Mouse (Mus musculus) cerebral cortex, adult 2 months (tissue): Measurements from ENCODE around the gene Hist1h2an.

Experiments used
- WGBS: fragments of 180-500 bp; shearing (Covaris S2); methylation state at CpG from one replicate; pipeline ENCODE4 v1.1.7; 2018; 5-methylcytosine and 5-hydroxymethylcytosine counted together

The Hist1h2an gene

DNA sequence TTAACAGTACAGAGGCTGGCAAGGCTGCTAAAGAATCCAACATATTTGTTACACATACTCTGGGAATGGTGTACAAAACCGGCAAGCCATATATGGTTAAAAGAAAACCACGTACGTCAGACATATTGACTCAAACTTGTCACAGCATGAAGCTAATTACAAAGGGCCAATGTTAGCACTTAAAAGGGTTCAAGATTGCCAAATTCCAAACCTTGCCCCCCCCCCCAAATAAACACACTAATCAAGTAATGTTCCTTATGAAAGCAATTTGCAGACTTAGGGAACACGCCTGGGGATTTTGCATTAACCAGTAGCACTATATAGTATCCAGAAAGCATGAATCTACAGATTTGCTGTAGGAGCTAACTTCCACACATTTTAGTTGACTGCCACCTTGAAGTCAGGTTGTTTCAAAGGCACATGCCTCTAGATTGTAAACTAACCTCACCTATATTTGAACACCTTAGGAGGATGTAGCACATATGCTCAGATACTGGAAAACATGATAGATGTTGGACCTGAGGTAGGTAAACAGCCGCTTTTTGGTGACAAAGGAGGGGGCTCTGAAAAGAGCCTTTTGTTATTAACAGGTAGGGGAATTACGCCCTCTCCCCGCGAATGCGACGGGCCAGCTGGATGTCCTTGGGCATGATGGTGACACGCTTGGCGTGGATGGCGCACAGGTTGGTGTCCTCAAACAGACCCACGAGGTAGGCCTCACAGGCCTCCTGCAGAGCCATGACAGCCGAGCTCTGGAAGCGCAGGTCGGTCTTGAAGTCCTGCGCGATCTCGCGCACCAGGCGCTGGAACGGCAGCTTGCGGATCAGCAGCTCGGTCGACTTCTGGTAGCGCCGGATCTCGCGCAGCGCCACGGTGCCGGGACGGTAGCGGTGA, 4.4 kb downstream of the Hist1h2an start:
- WGBS, result 3% methylated on average over 17 of the region's 35 CpGs

DNA sequence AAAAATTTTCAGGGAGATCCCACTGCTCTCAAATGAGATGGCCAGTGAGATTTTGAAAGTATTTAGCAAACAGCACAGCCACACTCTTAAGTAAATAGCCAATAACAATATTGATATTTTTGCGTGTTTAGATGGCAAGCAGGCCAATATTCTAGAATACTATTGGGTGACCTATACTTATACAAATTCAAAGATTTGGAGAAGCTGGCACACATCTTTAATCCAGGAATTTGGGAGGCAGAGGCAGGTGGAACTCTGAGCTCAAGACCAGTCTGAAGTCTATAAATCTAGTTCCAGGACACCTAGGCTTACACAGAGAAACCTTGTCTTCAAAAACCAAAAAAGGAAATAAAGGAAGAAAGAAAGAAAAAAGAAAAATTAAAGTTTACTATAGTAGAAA, 5.4 kb downstream of the Hist1h2an start:
- WGBS, result 95% methylated on average over 1 of the region's 1 CpGs

DNA sequence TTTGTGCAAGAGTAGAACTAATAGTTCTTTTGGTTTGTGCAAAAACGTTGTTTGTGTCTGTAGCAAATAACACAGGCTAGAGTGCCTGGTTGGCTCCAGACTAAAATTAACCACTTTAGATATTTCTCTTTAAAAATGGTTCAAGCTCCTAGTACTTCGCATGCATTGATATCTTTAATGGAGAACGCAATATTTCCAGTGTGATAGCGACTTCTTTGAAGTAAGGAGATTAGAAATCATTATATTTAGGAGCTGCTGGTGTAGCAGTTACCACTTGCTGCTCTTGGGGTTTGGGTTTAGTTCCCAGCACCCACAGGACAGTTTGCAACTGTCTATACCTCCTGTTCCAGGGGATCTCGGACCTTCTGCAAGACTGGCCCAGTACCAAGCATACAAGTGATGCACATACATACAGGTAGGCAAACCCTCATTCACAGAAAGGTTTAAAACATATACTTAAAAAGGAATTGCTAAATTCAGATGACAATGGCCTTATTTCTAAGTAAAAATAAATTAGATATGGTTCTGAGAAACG, 5.9 kb downstream of the Hist1h2an start:
- WGBS, result 53% methylated on average over 6 of the region's 6 CpGs

DNA sequence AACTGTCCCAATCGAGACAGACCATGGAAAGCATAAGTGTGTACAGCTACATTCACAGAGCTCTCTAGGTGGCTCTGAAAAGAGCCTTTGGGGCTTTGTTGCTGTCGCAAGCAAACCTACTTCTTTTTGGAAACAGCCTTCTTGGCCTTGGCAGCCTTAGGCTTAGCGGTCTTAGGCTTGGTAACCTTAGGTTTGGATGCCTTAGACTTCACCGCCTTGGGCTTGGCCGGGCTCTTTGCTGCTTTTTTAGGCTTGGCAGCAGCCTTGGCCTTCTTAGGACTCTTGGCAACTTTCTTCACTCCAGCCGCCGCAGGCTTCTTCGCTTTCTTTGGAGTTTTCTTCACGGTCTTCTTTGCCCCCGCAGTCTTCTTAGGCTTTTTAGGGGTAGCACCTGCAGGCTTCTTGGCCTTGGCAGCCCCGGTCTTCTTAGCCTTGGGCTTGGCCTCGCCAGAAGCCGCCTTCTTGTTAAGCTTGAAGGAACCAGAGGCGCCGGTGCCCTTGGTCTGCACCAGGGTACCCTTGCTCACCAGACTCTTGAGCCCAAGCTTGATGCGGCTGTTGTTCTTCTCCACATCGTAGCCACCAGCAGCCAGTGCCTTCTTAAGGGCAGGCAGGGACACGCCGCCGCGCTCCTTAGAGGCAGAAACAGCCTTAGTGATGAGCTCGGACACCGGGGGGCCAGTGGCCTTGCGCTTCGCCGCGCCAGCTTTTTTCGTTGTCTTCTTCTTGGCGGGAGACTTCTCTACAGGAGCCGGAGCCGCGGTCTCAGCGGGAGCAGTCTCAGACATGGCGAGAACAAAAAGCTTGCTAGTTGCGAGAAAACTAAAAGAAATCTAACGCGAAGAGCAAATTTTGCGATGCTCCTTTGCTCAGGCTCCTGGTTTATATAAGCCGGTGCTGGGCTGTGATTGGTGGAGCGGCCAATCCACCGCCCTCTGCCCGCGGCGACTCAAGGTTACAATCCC, 7.0 kb downstream of the Hist1h2an start, which contains the start of gene Hist1h1b:
Gene Hist1h1b (minus strand): TSS at position 859 of the 965 bp plus-strand sequence.
- WGBS, result under 1% methylated on average over 44 of the region's 44 CpGs

DNA sequence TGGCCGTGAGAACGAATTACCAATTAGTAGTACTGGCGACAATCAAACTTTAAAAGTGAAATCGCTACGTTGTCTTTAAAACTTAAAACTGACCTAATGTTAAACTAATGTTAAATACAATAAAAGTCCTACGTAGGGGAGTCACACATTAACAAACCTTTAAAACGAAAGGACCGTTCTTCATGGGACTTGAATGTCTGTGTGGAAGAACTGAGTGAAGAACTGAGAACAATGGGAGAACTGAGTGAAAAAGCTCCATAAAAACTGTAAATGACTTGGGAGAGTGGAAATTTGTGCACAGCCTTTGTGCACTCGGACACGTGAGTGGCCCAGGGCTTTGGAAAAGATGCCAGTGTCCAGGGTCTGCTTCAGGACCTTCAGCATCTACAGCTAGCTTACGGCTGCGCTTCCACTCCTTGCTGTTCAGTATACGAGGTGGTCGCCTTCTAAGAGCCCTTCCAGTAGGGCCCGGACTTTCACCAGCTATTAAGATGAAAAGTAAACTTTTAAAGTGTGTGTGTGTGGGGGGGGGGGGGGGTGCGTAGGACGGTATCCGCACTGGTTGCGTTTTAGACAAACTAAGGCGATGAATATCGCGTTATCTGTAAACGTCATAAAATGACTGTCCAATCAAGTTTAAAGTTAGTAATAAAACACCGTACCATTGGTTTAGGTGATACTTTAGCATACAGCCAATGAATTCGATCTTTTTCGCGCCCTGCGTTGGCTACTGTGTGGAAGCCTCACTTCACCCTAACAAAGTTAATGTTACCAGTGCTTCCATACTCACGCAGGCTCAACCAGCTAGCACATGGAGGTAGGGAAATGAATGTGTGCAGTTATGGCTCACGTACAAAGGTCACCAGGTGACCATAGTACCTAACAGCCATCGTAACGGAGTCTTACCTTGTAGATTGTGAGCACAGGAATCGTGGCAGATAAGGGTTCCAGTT, 7.9 kb downstream of the Hist1h2an start:
- WGBS, result 2% methylated on average over 33 of the region's 33 CpGs

DNA sequence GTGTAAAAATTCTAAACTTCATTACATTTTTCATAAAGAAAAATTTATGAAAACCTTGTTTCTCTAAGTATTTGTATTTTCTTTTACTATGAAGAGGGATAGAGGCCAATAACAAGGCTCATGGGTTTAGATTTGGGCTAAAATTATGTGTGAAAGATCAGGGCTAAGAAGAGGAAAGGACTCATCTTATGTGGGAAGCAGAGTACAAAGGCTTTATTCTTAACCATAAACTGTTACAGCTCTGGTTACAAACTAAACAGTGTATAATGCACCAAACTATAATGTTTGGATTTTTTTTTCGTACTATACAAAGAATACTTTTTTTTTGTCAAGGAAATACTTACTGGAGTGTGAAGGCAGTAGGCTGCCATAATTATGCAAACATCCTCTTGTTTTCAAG, 31.3 kb downstream of the Hist1h2an start:
- WGBS, result 49% methylated on average over 1 of the region's 1 CpGs

DNA sequence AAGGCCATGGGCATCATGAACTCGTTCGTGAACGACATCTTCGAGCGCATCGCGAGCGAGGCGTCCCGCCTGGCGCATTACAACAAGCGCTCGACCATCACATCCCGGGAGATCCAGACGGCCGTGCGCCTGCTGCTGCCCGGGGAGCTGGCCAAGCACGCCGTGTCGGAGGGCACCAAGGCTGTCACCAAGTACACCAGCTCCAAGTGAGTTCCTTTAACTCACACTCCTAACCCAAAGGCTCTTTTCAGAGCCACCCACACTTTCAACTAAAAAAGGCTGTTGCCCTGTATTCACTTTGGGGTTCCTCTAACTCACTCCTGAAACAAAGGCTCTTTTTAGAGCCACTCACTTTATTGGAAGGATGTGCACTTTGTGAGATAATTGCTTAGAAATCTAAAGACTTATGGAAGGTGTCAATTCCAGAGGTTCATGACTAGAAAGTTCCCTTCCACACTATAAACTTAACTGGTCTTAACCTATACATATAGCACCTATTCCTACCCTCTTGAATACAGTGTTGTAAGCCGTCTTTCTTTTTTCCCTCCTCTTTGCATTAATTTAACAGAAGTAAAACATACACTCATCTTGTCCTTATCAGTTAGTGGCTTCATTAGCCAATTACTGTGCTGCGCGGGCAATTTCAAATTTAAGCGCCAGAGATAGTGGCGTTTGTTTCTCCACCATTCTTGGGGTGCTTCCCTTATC, 32.6 kb downstream of the Hist1h2an start:
- under 1% methylated on average over 15 of the region's 26 CpGs for WGBS

DNA sequence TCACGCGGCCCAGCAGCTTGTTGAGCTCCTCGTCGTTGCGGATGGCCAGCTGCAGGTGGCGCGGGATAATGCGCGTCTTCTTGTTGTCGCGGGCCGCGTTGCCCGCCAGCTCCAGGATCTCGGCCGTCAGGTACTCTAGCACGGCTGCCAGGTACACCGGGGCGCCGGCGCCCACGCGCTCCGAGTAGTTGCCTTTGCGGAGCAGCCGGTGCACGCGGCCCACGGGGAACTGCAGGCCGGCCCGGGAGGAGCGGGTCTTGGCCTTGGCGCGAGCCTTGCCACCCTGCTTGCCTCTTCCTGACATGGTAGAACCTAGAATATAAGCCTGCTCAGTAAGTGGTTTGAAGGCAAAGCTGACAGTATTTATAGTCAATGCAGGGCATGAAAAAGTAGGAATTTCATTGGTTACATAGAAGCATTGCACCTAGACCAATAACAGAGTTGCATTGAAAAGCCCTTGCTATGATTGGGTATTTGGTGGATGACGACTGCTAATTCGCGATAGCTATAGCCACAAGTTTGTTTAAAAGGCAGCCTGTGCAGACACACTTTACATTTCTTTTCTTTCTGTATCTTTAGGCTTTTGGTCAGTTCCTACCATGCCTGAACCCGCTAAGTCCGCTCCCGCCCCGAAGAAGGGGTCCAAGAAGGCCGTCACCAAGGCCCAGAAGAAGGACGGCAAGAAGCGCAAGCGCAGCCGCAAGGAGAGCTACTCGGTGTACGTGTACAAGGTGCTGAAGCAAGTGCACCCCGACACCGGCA, 33.3 kb downstream of the Hist1h2an start, which contains the start of the genes Hist1h2ak and Hist1h2bn:
Gene Hist1h2ak (minus strand): TSS at position 304 of the 762 bp plus-strand sequence.
Gene Hist1h2bn (plus strand): TSS at position 600 of the 762 bp plus-strand sequence.
- 1% methylated on average over 48 of the region's 50 CpGs for WGBS

DNA sequence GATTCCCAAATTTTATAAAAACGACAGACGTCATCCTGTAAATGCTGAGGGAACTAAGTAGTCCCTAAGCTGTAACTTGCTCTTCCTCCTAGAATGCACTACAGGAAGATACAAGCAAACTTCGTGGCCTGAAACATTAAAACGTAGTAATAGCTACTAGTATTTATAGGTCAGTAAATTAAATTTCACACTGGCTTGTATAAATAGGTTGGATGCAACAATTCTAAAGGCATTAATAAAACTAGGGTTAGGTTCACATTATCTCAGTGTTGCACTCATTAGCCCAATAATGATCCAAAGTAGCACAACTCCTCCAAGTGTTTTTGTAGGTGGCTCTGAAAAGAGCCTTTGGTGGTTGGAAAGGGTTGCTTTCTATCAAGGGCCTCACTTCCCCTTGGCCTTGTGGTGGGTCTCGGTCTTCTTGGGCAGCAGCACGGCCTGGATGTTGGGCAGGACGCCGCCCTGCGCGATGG, 33.9 kb downstream of the Hist1h2an start:
- 5% methylated on average over 10 of the region's 10 CpGs for WGBS

DNA sequence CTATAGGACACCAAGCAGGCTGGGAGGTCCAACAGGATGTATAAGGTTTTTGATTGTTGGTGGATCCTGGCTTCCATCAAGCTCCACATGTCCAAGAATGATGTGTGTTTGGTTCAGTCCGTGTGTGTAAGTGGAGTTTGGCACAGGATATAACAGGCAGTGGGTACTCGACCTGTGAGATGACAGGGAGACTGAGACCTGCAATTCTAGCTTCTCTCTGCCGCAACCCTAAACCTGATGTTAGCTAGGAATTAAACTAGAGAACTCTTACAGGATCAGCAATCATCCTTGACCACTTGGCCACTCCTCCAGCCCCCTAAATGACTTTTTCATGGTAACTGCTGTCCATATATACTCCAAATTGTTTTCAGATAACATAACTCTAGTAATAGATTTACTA, 34.7 kb downstream of the Hist1h2an start:
- 49% methylated on average over 3 of the region's 3 CpGs for WGBS

DNA sequence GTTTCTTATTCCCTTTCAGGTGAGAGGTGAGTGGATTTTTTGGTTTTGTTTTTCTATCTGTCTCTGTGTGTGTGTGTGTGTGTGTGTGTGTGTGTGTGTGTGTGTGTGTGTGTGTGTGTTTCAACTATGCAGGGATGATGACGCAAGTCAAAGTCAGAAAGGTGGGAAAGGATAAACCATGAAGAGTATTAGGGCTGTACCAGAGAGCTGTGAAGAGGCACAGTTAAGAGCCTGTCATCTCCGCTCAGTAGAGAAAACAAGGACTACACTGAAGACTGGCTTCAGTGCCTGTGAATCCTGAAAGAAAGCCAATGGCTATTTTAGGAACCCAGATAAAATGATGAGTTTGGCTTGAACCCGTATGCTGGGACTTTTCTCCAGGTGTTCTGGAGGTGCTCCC, 35.2 kb downstream of the Hist1h2an start:
- 73% methylated on average over 3 of the region's 3 CpGs for WGBS

DNA sequence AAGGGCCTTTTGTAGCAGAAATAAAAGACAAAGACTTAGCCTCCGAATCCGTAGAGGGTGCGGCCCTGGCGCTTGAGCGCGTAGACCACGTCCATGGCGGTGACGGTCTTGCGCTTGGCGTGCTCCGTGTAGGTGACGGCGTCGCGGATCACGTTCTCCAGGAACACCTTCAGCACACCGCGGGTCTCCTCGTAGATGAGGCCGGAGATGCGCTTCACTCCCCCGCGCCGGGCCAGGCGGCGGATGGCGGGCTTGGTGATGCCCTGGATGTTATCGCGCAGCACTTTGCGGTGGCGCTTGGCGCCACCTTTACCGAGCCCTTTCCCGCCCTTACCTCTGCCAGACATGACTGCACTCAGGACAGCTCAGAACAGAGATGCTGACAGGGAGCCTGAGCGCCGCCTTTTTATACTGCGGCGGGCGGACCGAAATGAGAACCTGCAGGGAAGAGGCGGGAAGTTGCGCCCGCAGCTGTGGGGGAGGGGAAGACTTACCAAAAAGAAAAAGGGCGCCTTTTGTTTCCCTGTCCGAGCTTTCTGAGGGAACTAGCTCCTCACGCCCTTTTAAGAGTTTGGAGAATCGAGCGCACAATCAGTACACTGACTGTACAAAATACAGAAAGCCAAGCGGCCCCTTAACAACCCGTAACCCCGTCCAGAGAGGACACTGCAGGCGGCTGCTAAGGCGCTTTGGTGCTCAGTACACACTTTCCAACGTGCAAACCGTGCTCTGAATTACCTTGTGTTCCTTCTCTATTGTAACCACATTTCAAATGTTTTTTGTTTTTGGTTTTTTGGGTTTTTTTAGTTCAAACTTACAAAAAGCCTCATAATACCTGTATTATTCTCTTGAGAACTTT, 36.6 kb downstream of the Hist1h2an start, which contains the start of gene Hist1h4k:
Gene Hist1h4k (minus strand): TSS at position 347 of the 859 bp plus-strand sequence.
- WGBS, result under 1% methylated on average over 47 of the region's 56 CpGs

DNA sequence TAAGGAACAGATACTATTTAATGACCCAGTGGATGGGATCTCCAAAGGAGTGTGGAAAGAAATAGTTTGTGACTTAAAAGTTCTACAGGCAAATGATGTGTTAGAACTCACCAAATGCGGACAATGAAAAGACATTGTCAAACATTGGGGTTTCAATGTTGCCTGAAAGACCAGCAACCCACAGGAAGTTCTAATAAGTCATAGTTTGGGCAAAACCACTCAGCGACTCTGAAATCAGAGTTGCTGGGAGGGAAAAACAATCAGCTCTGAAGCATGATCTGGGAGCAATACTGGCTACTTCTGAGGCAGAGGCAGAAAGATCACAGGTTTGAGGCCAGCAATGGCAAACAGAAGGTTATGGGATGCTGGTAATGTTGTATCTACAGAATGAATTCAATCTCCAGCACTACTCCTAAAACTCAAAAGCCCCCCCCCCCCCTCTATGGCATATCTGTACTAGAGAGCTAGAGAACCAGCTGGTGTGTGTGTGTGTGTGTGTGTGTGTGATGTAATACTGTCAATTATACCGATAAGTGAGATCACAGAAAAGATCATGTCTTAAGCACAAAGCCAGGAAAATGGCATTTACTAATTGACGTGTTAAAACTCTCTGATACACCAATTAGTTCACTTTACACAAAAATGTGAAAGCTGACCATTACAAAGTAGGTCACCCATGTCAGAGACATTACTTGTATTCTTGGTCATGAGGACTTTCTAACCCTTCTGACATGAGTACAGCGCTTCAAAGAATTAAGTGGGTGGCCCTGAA, 37.4 kb downstream of the Hist1h2an start:
- WGBS, result 12% methylated on average over 5 of the region's 5 CpGs

DNA sequence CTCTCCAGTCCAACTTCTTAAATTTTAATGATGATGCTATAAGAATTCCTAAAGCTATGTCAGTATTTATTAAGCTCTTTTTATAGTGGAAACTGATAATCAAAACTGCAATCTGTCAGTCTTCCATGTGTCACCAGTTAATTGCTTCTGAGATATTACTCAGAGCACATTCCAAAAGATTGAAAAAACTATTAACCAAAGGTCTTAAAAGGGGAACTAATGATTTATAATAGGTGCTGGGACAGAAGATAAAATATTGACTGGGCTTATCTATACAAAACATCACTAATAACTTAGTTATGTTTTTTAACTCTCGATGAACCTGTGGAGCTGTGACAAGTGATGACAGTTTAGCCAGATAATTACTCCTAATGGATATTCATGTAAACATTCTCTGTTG, 42.0 kb downstream of the Hist1h2an start:
- WGBS, result 93% methylated on average over 1 of the region's 1 CpGs
